Mouse (Mus musculus) CD4-positive, CD25-positive, alpha-beta regulatory T cell, adult 2 months (primary cell): Measurements from ENCODE around the gene Gm45521.

ENCODE experiments used
- DNase-seq: peaks from one replicate; pipeline ENCODE4 v3.0.0-alpha.2; 2012; ENCODE audit warnings: low read depth, low spot score

The Gm45521 gene

DNA sequence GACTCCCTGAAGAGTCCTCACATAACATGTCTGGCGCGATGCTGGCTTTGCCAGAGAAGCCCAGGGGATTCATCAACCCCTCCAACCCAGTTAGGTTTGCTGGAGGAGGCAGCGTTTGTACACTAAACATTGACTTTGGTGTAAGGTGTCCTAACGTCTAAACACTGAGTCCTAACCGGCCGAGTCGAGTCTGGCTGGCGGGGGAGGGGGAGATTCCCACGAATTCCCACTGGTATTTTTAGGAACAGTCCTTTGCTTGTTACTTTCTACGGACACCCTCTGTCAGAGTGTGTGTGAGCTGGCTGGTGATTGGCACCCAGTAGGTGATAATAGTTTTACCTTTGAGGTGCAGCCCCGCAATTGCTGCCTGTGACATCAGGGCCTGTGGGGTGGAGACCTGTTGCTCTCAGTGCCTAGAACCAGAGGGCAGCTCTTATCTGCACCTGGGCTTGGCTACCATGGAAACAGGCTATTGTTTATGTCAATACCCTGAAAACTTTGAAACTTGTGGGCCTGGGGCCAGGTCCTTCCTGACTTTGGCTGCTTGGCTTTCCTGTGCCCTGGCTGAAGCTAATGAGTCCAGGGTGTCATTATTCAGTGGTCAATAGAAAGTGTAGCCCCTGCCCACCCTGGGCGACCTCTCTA lies 4.4 kb upstream of the Gm45521 start:
- peak; percentile 18 for DNase-seq

DNA sequence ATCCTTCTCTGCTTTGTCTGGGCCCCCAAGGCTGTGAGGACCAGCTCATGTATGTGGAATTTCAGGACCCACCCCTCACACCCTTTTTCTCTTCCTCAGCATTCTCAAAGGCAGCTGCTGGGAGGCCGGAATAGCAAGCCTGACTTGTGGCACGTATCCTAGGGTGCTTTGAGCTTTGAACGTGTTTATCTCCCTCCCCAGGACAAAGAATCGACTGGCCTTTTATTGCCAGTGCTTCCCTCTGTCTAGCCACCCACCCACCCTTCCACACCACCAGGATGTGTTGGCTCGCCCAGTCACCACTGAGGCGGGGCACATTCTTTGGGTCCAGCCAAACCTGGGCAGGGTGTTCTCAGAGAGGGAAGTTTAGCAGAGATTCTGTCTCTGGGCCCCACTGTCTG lies 3.0 kb upstream of the Gm45521 start:
- DNase-seq: no peak

DNA sequence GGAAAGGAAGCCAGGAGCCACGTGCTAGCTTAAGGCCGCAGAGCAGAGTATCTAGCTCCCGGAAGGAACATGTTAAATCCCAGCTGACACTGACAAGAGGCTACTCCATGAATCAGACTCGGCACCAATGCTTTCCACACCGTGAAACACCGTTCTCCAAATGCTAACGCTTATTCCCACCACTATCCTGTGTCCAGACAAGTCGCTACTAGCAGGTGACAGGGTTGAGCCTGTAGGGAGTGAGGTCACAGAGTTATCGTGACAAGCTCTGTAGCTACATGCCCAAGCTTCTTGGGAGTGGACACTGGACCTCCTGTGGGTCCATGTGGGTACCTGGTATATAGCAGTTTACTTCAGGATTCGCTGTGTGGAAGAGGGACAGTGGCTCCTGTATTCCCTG lies 661 bp upstream of the Gm45521 start:
- DNase-seq: no peak

DNA sequence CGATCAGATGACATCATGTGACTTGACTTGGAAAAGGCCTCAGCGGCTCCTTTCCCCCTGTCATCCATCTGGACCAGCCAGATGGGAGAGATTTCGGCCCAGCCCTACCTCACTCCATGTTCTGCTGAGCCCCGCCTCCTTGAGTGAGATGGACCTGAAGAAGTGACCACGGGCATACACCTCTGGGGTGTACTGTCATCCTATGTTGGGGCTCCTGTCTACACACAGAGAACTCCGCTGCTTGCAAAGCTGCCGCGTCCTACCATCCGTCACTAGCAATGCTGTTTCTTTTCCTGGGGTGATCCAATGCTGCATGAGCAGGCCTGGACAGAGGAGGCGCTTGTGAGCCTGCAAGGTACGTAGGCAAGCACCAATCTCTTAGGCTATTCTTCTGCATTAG lies 3.5 kb downstream of the Gm45521 start:
- DNase-seq: peak; percentile 31

DNA sequence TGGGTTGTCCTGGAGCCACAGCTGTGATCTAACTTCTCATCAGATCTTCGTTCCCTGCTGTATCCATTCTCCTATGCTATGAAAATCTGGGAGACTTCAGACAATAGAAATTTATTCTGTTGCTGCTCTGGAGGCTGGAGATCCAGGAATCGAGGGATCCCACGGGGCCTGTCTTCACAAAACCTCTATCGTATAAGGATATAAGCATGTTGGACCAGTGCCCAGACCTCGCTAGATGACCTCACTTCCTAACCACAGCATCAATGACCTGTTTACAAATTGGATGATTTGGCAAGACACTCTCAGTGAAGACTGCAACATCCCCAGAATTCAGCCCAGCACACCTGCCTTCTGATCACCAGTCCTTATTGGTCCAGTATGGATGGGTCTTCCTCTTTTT lies 4.6 kb downstream of the Gm45521 start:
- no peak for DNase-seq

DNA sequence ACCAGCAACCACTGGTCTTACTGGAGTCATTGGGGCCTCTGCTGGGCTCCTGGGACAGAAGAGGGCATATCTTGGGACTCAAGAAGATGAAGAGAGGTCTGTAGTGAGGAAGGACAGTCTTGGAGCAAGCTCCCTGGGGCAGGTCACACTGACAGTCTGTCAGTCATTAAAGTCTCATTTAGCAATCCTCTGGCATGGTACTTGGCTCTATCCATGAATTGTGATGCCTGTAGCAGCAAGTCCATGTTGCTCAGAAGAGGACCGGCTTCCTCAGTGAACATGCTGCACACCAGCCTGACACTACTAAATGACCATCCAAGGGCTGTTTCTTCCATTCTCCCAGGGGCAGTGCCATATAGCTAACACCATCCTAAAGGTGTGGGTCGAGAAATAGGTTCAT lies 5.5 kb downstream of the Gm45521 start:
- DNase-seq: no peak

DNA sequence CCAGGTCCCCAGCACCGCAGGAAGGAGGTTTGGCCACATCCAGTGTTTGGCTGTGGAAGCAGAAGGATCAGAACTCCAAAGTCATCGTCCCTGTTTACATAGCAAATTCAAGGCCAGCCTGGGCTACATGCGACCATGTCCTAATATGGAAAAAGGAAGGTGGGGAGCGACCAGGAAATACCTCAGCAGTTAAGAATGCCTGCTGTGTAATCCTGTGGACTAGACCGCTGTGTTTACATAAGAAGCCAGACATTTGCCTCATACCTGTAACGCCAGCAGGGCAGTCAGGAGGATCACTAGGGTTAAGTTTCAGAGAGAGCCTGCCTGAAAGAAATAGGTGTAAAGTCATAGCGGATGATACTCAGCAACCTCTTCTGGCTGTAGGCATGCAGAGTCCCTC lies 6.1 kb downstream of the Gm45521 start:
- DNase-seq: no peak

DNA sequence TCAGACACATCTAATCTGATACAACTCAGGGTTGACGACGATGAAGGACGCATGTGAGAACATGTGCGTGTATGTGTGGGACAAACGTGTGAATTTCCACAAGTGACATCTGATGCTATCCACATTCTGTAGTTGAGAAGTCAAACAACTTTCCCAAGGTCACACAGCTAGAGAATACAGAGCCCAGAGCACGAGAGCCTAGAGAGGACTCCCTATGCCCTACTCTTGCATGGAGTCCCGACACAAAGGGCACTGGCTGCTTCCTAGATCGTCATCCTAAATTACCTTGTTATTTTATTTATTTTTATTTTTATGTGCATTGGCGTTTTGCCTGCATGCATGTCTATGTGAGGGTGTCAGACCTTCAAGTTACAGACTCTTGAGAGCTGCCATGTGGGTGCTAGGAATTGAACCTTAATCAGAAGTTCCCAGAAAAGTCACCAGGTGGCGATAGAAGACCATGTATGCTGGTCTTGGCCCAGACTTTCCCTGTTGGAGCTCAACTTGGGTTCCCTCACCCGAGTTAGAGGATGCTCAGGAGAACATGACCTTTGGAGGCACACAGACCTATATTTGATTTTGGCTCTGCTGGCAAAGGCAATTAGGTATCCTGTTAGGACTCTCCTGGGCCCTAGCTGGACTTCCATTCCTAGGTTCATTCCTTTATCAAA lies 7.3 kb downstream of the Gm45521 start:
- peak; percentile 84 for DNase-seq

DNA sequence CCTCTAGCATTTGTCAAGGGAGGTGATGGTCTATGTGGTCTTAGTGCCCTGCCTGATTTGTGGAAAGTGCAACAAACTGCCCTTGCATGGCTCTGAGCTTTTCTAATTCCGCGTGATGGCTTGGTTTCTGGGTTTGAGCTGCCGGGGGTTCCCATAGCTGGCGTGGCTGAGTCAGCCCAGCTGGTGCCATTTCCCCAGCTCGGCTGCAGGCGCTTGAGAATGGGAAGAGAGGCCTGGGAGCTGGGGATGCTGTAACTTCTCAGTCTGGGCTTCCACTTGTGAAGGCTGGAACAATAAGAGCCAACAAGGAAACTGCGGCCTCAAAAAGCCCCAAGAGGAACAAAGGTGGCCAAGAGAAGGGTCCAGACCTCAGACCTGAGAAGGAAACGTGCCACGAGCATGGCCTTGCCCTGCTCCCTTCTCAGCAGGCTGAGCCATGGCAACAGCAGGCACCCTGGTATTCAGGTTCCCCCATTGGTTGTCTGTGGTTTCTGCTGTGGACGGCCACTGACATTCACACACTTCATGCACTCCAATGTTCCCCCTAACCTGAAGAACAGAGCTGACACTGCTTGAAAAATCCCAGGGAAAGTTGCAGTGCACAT lies 14.9 kb downstream of the Gm45521 start:
- DNase-seq: no peak

DNA sequence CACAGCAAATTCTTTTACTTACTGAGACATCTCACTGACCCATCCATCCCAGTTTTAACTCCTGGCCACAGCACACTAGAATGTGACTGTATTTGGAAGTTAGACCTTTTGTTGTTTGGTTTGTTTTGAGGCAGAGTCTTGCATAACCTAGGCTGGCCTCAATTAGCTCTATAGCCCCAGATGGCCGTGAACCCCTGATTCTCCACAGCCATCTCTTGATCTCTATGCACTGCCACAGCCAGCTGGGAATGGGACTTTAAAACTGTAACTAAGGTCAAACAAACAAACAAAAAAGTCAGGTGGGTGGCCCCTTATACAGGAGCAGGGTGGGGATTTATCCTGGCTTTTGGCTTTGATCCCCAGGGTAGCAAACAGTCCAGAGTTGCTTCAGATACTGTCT lies 17.6 kb downstream of the Gm45521 start:
- DNase-seq: no peak

DNA sequence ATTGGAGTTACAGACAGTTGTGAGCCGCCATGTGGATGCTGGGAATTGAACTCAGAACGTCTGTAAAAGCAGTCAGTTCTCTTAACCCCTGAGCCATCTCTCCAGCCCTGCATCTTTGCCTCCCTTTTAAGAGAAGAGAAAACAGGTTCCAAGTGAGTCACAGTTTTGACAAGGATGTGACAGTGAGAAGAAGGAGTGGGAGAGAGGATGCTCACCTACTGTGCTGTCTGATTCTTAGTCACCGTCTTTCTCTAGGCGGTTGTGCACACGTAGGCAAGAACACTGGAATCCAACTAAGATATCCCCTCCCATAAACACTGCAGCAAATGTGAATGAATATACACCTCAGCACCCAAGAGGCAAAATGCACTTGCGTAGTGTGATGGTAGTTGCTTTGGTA lies 18.1 kb downstream of the Gm45521 start:
- DNase-seq: no peak

DNA sequence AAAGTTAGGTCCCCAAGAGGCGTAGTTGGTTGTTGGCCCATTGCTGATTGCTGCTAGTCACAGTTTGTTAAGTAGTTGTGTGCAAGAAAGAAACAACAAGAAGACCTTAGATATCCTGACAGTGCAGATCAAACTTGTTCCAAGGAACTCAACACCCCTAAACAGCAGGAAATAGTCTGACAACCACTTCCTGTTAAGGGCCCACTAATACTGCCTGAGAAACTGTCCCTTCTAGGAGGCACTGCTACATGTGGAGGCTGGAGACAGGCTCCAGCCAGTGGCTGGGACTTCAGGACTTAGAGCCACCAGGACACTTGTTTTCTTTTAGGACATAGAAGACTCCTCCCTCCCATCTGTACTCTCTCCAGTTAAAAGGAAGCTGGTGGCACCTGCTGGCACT lies 20.4 kb downstream of the Gm45521 start:
- no peak for DNase-seq

DNA sequence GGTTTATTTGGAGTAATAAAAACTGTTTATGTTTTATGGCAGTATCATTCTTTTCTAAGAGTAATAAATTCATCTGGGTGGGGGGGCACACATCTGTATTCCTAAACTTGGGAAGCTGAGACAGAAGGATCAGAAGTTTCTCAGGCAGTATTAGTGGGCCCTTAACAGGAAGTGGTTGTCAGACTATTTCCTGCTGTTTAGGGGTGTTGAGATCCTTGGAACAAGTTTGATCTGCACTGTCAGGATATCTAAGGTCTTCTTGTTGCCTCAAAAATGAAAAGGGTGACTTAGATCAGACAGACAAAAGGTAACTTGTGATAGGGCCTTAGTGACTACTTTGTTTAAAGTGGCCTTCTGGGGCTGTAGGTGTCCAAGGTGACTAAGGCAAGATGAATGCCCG lies 21.1 kb downstream of the Gm45521 start:
- DNase-seq: no peak

DNA sequence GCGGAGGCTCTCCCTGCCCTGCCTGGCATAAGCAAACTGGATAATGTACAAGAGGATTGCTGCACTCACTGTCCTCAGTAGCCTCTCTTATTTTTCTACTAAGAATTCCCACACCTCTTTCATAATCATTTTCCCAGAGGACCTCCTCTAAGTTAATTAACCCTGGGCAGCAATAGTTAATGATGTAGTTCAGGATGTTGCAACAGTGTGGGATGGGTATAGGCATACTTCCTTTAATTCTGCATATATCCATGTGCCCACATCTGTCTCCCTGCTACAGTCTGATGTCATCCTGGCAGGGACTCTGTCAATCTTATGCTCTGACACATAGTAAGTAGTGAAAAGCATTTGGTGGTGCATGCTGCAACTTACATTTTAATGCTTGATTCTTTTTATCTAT lies 24.1 kb downstream of the Gm45521 start:
- DNase-seq: no peak

DNA sequence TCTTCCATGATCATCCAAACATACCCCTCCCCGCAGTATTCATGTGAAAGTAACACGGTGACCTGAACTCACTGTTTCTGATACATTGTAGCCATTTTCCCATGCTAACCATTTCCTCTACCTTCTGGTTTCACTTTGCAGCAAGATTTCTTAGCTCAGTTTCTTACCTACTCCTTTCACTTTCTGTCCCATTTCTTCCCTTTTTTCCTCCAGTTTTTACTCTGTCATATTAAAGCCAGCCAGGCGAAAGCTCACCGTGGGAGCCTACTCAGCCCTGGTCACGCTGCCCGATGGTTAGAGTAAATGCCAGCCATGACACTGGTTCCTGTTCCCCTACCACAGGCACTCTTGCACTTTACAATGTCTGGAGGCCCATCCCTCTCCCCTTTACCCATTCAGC lies 29.8 kb downstream of the Gm45521 start:
- DNase-seq: no peak

DNA sequence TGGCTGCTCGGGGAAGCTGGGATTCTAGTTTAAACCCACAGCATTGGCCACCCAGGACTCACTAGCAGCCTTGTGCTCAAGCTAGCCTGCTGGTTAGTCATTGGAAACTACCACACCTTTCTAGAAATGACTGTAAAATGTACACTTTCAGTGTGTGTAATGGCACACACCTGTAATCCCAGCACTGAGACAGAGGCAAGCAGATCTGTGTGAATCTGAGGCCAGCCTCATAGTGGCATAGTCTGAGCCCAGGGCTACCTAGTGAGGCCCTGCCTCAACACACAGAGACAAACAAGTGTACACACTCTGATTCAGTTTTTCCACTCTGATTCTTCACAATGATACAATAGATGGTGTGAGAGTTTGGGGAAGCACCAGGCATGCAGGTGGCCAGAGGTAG lies 32.3 kb downstream of the Gm45521 start:
- peak; percentile 45 for DNase-seq

DNA sequence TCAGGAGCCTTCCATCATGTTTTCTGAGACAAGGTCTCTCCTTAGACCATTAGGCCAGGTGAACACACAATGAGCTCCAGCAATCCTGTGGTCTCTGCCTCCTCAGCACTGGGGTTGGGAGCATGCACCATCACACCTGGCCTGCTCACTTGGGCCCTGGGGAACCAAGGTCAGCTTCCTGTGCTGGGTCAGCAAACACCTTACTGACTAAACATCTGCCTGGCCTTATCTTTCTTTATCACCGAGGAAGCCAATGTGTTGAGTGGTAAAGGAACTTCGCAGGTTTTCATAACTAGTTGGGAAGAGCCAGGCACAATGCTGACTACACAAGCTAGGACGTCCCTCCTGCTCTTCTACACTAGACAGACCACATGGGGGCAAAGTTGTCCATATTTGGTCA lies 32.9 kb downstream of the Gm45521 start:
- DNase-seq: no peak

DNA sequence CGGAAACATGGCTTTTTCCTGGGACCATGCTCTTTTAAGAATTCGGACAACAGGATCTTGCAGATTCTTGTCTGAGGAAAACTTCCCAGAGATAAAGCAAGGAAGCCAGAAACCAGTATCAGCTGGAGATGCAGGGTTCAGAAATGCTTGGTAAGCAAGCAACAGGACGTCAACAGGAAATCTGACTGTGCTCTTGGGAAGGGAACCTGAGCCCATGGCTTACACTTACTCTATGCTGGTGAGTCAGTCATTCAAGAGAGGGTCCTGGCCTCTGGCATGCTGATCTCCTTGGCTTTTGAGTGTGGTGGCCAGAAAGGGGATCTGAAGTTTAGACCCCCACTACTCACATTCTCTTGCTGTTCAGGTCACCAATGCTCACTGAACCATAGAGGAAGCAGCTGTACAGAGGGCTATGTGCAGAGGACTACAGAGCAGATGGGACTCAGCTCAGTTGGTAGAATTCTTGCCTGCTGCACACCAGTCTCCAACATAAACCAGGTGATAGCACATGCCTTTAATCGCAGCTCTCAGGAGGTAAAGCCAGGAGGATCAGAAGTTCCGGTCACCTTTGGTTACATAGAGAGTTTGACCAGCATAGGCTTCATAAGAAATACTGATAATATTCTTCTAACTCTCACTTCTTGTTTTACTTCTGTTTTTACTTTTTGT lies 34.2 kb downstream of the Gm45521 start:
- DNase-seq: no peak

DNA sequence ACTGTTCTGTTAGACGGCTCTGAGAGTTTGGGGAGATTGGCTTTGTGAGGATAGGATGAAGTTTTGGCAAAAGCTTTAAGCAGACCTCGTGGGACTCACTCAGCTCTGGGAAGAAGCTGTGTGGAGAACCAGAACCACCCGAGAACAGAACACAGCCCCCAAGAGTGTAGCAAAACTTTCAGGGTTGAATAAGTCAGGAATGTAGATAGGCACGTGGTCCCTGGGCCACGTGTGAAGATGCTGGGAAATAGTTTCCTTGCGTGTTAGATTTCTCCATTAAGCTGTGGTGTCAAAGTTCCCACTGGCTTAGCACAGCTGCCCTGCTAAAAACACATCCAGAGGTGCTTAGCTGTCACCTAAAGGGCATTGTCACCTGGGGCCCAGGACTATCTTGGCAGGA lies 35.1 kb downstream of the Gm45521 start:
- no peak for DNase-seq

DNA sequence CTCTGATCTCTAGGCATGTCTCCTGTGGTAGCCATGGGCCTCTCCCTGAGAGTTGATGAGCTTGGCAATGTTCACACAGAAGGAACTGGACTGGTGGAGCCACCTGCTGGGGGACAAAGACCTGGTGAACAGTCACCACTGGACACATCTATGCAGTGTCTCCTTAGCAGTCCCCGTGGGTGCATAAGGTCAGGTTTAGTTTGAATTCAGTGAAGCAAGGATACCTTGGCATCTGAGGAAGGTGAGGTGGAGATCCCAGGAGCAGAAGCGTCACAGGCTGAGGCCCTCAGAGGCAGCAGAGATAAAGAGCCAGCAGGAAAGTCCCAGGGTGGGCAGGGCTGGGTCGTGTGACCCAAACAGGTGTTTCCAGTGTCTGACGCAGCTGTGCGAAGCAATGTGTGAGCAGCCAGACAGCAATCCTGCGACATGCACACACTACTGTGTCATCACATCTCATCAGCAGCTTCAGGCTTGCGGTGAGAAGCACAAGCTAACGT lies 37.2 kb downstream of the Gm45521 start, which contains the start of gene Dnase1l3:
Gene Dnase1l3 (minus strand): TSS at position 303 of the 497 bp plus-strand sequence.
- DNase-seq: peak; percentile 71

DNA sequence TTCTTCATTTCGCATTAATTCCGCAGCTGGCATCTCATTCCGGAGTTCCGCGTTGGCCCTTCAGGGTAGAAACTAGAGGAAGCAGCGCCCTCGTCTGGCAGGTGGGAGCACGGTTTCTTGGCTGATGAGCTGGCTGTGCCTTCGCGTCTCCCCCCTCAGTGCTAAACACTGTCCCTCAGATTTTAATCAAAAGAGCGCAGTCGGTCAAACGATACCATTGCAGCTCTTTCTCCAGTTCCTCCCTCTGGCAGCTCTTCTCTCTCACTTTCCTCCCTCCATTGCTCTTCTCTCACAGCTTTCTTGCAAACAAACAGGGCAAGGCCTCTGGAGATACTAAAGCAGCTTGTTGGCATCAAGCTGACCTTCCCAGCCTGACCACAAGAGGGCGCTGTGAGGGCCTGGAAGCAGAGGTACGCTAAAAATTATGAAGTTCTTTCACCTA lies 40.2 kb downstream of the Gm45521 start:
- peak; percentile 95 for DNase-seq

DNA sequence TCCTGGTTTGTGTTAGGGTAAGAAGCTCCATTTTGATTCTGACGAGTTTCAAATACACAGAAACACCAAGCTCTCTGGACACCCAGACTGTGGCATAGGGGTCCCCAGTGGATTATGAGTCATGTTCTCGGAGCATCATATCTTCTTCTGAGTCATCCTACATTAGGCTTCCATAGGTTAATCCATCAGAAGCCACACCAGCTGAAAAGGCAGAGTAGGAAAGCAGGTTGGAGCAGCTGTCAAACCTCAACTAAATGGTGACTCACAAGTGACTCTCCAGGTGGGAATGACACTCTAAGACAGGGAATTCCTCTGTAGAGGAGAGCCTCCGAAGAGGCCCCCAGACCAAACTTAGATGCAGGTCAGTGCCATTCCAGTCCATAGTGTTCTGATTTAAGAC lies 41.9 kb downstream of the Gm45521 start:
- DNase-seq: no peak
